Mouse (Mus musculus): ENCODE data around the gene Myo1d. TPM values are rescaled to one million over a fixed set of nuclear protein-coding genes. Genes with fewer than 3 reads are reported as not detected.
A peak's percentile ranks its signal among the peaks of the same experiment; 100 is the strongest.

Myo1d gene
- polyA plus RNA-seq, 1 experiment: 10.8 TPM

DNA sequence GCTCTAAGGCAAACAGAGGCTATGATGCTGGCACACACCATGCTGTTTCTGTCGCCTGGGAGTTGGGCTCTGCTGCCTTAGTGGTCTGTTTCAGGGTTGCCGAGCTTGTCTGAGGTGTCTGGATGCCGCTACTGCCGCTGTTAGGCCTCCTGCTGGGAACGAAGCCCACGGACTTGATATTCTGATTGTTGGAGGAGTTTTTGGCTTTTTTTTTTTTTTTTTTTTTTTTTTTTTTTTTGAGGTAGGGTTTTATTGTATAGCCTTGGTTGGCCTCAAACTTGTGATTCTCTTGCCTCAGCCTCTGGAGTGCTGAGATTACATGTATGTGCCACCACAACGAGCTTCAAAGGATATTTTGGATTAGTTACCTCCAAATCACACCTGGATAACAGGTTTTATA lies 106.8 kb downstream of the Myo1d start:
- TF ChIP-seq MYOD1 (IDR thresholded peaks at IDR 0.05; ENCODE audit: control insufficient read depth, insufficient read length, low read depth) (no peak), MAX (IDR thresholded peaks at IDR 0.05) (no peak), CEBPB (IDR thresholded peaks at IDR 0.05; ENCODE audit: low read depth) (no peak), CTCF (IDR thresholded peaks at IDR 0.05; ENCODE audit: control insufficient read depth, insufficient read depth, insufficient read length) (no peak), USF1 (IDR thresholded peaks at IDR 0.05; ENCODE audit: low read depth) (no peak), FOSL1 (IDR thresholded peaks at IDR 0.05; ENCODE audit: insufficient read depth, low read length, poor library complexity, severe bottlenecking) (no peak), MYOG (IDR thresholded peaks at IDR 0.05; ENCODE audit: control insufficient read depth, extremely low read depth, insufficient read length) (no peak)
- H3K27me3 ChIP-seq (ENCODE audit: control insufficient read depth, insufficient read depth, insufficient read length): no peaks in the 10 kb centered on the region
- H3K79me2 ChIP-seq (ENCODE audit: control insufficient read depth, insufficient read depth): no peaks in the 10 kb centered on the region
- no peaks in the 10 kb centered on the region for H3K79me3 ChIP-seq (ENCODE audit: low read depth)
- no peak overlapping the region for H3K4me3 ChIP-seq (ENCODE audit: insufficient read depth, poor library complexity, severe bottlenecking)
- H3ac ChIP-seq (ENCODE audit: control insufficient read depth, insufficient read length, low read depth): no peak overlapping the region
- no peaks in the 10 kb centered on the region for H3K36me3 ChIP-seq (ENCODE audit: control insufficient read depth, insufficient read depth)

- Histone ChIP-seq H3K79me3 (ENCODE audit: low read depth) (no peaks in the 10 kb centered on the region), H3K79me2 (ENCODE audit: control insufficient read depth, insufficient read depth) (no peaks in the 10 kb centered on the region), H3K4me3 (ENCODE audit: insufficient read depth, poor library complexity, severe bottlenecking) (no peak overlapping the region), H3ac (ENCODE audit: control insufficient read depth, insufficient read length, low read depth) (no peak overlapping the region), H3K36me3 (ENCODE audit: control insufficient read depth, insufficient read depth) (no peaks in the 10 kb centered on the region), H3K27me3 (ENCODE audit: control insufficient read depth, insufficient read depth, insufficient read length) (no peaks in the 10 kb centered on the region)
- TF ChIP-seq USF1 (IDR thresholded peaks at IDR 0.05; ENCODE audit: low read depth) (peak; percentile 42), CEBPB (IDR thresholded peaks at IDR 0.05; ENCODE audit: low read depth) (no peak)
These were observed 109.4 kb downstream of the Myo1d start for GRCm38 (mm10) chr11:80670391-80670790.

- Histone ChIP-seq H3K4me3 (ENCODE audit: insufficient read depth, poor library complexity, severe bottlenecking) (no peak overlapping the region), H3K36me3 (ENCODE audit: control insufficient read depth, insufficient read depth) (no peaks in the 10 kb centered on the region), H3K79me2 (ENCODE audit: control insufficient read depth, insufficient read depth) (no peaks in the 10 kb centered on the region), H3K27me3 (ENCODE audit: control insufficient read depth, insufficient read depth, insufficient read length) (no peaks in the 10 kb centered on the region), H3ac (ENCODE audit: control insufficient read depth, insufficient read length, low read depth) (no peak overlapping the region), H3K79me3 (ENCODE audit: low read depth) (no peaks in the 10 kb centered on the region)
- TF ChIP-seq MAX (IDR thresholded peaks at IDR 0.05) (no peak), CTCF (IDR thresholded peaks at IDR 0.05; ENCODE audit: control insufficient read depth, insufficient read depth, insufficient read length) (no peak), MYOD1 (IDR thresholded peaks at IDR 0.05; ENCODE audit: control insufficient read depth, insufficient read length, low read depth) (no peak), FOSL1 (IDR thresholded peaks at IDR 0.05; ENCODE audit: insufficient read depth, low read length, poor library complexity, severe bottlenecking) (no peak), CEBPB (IDR thresholded peaks at IDR 0.05; ENCODE audit: low read depth) (no peak), USF1 (IDR thresholded peaks at IDR 0.05; ENCODE audit: low read depth) (no peak), MYOG (IDR thresholded peaks at IDR 0.05; ENCODE audit: control insufficient read depth, extremely low read depth, insufficient read length) (no peak)
These were observed 109.9 kb downstream of the Myo1d start for GRCm38 (mm10) chr11:80669934-80670333.

DNA sequence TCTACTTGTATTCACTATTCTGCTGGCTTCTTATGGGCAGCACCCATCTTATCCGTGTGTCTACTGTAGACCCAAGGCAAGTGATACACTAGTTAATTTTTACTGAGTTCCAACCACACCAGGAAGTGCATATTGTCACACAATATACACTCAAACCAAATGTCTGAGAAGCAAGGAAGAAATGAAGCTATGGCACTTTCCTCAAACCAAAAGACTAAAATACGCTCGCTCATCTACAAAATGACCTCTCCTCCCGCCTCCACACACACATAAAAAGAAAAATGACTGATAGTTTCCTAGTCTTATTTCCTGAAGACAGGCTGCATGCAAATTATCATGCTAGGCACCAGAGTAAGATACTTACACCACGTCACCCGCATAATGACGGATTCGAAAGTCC lies 113.6 kb downstream of the Myo1d start:
- Histone ChIP-seq H3K79me2 (ENCODE audit: control insufficient read depth, insufficient read depth) (no peaks in the 10 kb centered on the region), H3K4me3 (ENCODE audit: insufficient read depth, poor library complexity, severe bottlenecking) (no peak overlapping the region), H3K36me3 (ENCODE audit: control insufficient read depth, insufficient read depth) (no peaks in the 10 kb centered on the region)

DNA sequence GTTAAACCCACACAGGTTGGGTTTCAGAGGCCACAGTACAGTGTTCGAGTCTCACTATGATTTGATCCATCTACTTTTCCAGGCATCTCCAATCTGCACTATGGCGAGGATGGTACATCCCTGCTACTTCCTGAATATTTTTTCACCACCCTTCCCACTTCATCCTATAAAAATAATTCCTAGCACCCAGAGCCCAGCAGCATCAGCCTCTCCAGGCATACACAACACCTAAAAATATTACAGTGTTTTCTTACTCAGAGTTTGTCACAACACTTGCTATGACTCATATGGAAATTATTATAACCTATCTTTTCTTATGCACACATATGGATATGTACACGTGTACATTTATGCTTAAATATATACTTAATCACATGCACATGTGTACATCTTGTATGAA lies 115.6 kb downstream of the Myo1d start:
- TF ChIP-seq CTCF (IDR thresholded peaks at IDR 0.05; ENCODE audit: control insufficient read depth, insufficient read depth, insufficient read length): no peak
- TF ChIP-seq MYOG (IDR thresholded peaks at IDR 0.05; ENCODE audit: control insufficient read depth, extremely low read depth, insufficient read length): no peak
- TF ChIP-seq MYOD1 (IDR thresholded peaks at IDR 0.05; ENCODE audit: control insufficient read depth, insufficient read length, low read depth): no peak
- no peak for TF ChIP-seq MAX (IDR thresholded peaks at IDR 0.05)
- no peak for TF ChIP-seq FOSL1 (IDR thresholded peaks at IDR 0.05; ENCODE audit: insufficient read depth, low read length, poor library complexity, severe bottlenecking)
- TF ChIP-seq CEBPB (IDR thresholded peaks at IDR 0.05; ENCODE audit: low read depth): no peak
- no peak for TF ChIP-seq USF1 (IDR thresholded peaks at IDR 0.05; ENCODE audit: low read depth)
- Histone ChIP-seq H3K27me3 (ENCODE audit: control insufficient read depth, insufficient read depth, insufficient read length) (no peaks in the 10 kb centered on the region), H3K79me2 (ENCODE audit: control insufficient read depth, insufficient read depth) (no peaks in the 10 kb centered on the region), H3K36me3 (ENCODE audit: control insufficient read depth, insufficient read depth) (no peaks in the 10 kb centered on the region), H3ac (ENCODE audit: control insufficient read depth, insufficient read length, low read depth) (no peak overlapping the region), H3K4me3 (ENCODE audit: insufficient read depth, poor library complexity, severe bottlenecking) (no peak overlapping the region), H3K79me3 (ENCODE audit: low read depth) (no peaks in the 10 kb centered on the region)

More for the DNA sequence above, 113.6 kb downstream of the Myo1d start:
- no peaks in the 10 kb centered on the region for H3K79me3 ChIP-seq (ENCODE audit: low read depth)
- no peak overlapping the region for H3ac ChIP-seq (ENCODE audit: control insufficient read depth, insufficient read length, low read depth)
- no peak for TF ChIP-seq USF1 (IDR thresholded peaks at IDR 0.05; ENCODE audit: low read depth)
- TF ChIP-seq CEBPB (IDR thresholded peaks at IDR 0.05; ENCODE audit: low read depth): no peak
- TF ChIP-seq FOSL1 (IDR thresholded peaks at IDR 0.05; ENCODE audit: insufficient read depth, low read length, poor library complexity, severe bottlenecking): no peak
- no peak for TF ChIP-seq CTCF (IDR thresholded peaks at IDR 0.05; ENCODE audit: control insufficient read depth, insufficient read depth, insufficient read length)
- TF ChIP-seq MAX (IDR thresholded peaks at IDR 0.05): no peak
- no peak for TF ChIP-seq MYOD1 (IDR thresholded peaks at IDR 0.05; ENCODE audit: control insufficient read depth, insufficient read length, low read depth)
- no peak for TF ChIP-seq MYOG (IDR thresholded peaks at IDR 0.05; ENCODE audit: control insufficient read depth, extremely low read depth, insufficient read length)
- H3K27me3 ChIP-seq (ENCODE audit: control insufficient read depth, insufficient read depth, insufficient read length): no peaks in the 10 kb centered on the region

- no peak overlapping the region for H3ac ChIP-seq (ENCODE audit: control insufficient read depth, insufficient read length, low read depth)
- H3K79me2 ChIP-seq (ENCODE audit: control insufficient read depth, insufficient read depth): no peaks in the 10 kb centered on the region
- H3K27me3 ChIP-seq (ENCODE audit: control insufficient read depth, insufficient read depth, insufficient read length): no peaks in the 10 kb centered on the region
- TF ChIP-seq USF1 (IDR thresholded peaks at IDR 0.05; ENCODE audit: low read depth): no peak
- TF ChIP-seq CTCF (IDR thresholded peaks at IDR 0.05; ENCODE audit: control insufficient read depth, insufficient read depth, insufficient read length): no peak
- TF ChIP-seq MYOG (IDR thresholded peaks at IDR 0.05; ENCODE audit: control insufficient read depth, extremely low read depth, insufficient read length): no peak
- no peak for TF ChIP-seq CEBPB (IDR thresholded peaks at IDR 0.05; ENCODE audit: low read depth)
- no peak for TF ChIP-seq FOSL1 (IDR thresholded peaks at IDR 0.05; ENCODE audit: insufficient read depth, low read length, poor library complexity, severe bottlenecking)
- no peak for TF ChIP-seq MAX (IDR thresholded peaks at IDR 0.05)
- TF ChIP-seq MYOD1 (IDR thresholded peaks at IDR 0.05; ENCODE audit: control insufficient read depth, insufficient read length, low read depth): no peak
- no peak overlapping the region for H3K4me3 ChIP-seq (ENCODE audit: insufficient read depth, poor library complexity, severe bottlenecking)
- no peaks in the 10 kb centered on the region for H3K79me3 ChIP-seq (ENCODE audit: low read depth)
- H3K36me3 ChIP-seq (ENCODE audit: control insufficient read depth, insufficient read depth): no peaks in the 10 kb centered on the region
These were observed 134.7 kb downstream of the Myo1d start for GRCm38 (mm10) chr11:80645111-80645510.

All from C2C12 (cell line).